Mouse (Mus musculus) embryonic fibroblast, embryonic 13.5 days (primary cell): ENCODE results near the gene Gm765.

Source experiments
- CTCF ChIP-seq: IDR thresholded peaks from 2 replicates; pipeline ENCODE4 v1.5.1; 2011; ENCODE audit warnings: mild to moderate bottlenecking, control low read depth, low read length, moderate library complexity, borderline replicate concordance; ENCODE audit not compliant: insufficient read depth
- POLR2A ChIP-seq: IDR thresholded peaks from 2 replicates; pipeline ENCODE4 v1.6.1; 2011; ENCODE audit warnings: low read depth, mild to moderate bottlenecking, control low read depth, low read length, moderate library complexity

DNA sequence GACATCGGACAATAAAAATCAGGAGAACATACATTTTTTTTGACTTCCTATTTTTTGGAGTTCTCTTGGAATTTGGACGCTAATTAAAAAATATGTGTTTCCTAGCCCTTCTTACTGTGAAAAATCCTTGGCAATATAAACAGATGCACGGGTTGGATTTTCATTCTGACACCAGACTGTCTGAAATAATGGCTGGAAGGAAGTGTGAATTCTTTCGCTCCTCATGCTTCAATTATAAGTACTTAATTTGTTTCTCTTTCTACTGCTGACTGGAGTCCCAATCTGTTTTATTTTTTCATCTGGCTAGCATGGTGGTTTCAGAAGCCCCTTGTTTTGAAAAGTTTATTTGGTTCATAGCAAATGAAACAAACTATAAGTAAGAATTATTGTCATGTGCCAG lies 59.8 kb downstream of the Gm765 start:
- no peak for TF ChIP-seq CTCF
- no peak for TF ChIP-seq POLR2A
